Mouse (Mus musculus): ENCODE data around the gene Rcvrn.

GRCm38 (mm10) chr11:67733726-67734125 lies 38.6 kb downstream of the Rcvrn start:
- no peak for TF ChIP-seq CTCF (IDR thresholded peaks at IDR 0.05; ENCODE audit: insufficient read depth, low read length)
- no peak for TF ChIP-seq POLR2A (IDR thresholded peaks at IDR 0.05; ENCODE audit: borderline replicate concordance, extremely low read depth, low read depth, low read length)

All from lung, adult 2 months (tissue).